Mouse (Mus musculus): Measurements from ENCODE around the gene Gba. TPM values are rescaled to one million over a fixed set of nuclear protein-coding genes. Genes with fewer than 3 reads are reported as not detected.

Gba gene
- polyA plus RNA-seq, 1 experiment = 40.6 TPM

DNA sequence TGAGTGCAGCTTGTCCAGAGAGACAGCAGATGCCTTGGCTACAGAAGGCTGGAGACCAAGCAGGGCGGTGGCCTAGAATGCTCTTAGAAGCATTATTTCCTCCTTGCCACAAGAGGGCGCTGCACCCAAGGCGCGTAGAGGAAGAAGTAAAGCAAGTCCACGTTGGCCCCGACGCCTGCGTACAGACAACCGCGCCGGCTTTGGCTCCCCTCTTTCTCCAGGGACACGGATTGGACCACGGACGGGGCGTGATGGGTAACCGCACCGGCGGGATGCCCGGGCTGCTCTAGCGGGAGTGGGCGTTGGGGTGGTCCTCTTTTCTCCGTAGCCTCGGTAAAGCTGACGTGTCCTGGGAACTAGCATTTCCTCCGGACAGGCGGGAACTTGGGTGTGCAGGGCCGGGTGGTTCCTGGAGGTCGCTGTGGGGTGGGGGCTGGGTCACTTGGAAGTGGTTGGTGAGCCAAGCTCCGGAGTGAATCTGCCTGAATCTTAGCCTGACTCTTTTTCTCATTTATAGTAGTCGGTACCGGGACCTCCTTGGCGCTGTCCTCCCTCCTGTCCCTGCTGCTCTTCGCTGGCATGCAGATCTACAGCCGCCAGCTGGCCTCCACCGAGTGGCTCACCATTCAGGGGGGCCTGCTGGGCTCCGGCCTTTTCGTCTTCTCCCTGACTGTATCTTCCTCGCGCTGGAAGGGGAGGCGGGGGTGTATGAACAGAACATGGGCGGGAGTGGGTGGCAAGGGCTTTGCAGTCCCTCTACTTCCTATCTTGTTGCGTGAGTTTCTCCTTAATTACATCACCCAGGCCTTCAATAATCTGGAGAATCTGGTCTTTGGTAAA is 43.8 kb downstream of the Gba start, which contains the start of gene Trim46:
TSS of gene Trim46 (minus strand) at position 49 of the 840 bp plus-strand sequence.
- Histone ChIP-seq H3K4me3 (ENCODE audit: insufficient read depth, poor library complexity, severe bottlenecking) (peak within 1 kb of the TSS; percentile 61), H3K27me3 (ENCODE audit: control insufficient read depth, insufficient read depth, insufficient read length) (no peaks in the 10 kb centered on the region), H3K79me2 (ENCODE audit: control insufficient read depth, insufficient read depth) (peaks cover 27% of the 10 kb centered on the region), H3ac (ENCODE audit: control insufficient read depth, insufficient read length, low read depth) (peak within 1 kb of the TSS; percentile 83), H3K36me3 (ENCODE audit: control insufficient read depth, insufficient read depth) (peaks cover 9% of the 10 kb centered on the region), H3K79me3 (ENCODE audit: low read depth) (peaks cover 8% of the 10 kb centered on the region)
- TF ChIP-seq FOSL1 (IDR thresholded peaks at IDR 0.05; ENCODE audit: insufficient read depth, low read length, poor library complexity, severe bottlenecking) (no peak), CTCF (IDR thresholded peaks at IDR 0.05; ENCODE audit: control insufficient read depth, insufficient read depth, insufficient read length) (peak; percentile 86)

DNA sequence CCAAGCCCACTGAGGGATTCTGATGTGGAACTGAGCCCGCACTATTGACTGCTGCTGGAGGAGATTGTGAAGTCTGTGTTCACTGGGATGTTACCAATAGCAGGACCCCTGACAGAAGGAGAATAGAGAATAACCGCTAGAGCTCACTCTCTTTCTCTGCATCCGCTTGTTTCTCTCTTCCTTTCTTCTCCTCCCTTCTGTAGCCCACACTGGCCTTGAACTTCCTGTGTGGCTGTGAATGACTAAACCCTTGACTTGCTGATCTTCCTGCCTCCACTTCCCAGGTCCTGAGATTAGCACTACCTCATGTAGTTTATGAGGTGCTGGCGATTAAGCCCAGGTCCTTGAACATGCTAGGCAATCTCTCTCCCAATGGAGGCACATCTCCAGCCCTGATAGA is 44.7 kb downstream of the Gba start:
- TF ChIP-seq USF1 (IDR thresholded peaks at IDR 0.05; ENCODE audit: low read depth) = no peak
- no peak for TF ChIP-seq CEBPB (IDR thresholded peaks at IDR 0.05; ENCODE audit: low read depth)
- TF ChIP-seq MYOG (IDR thresholded peaks at IDR 0.05; ENCODE audit: control insufficient read depth, extremely low read depth, insufficient read length) = no peak
- no peak for TF ChIP-seq MAX (IDR thresholded peaks at IDR 0.05)
- TF ChIP-seq FOSL1 (IDR thresholded peaks at IDR 0.05; ENCODE audit: insufficient read depth, low read length, poor library complexity, severe bottlenecking) = no peak
- TF ChIP-seq CTCF (IDR thresholded peaks at IDR 0.05; ENCODE audit: control insufficient read depth, insufficient read depth, insufficient read length) = no peak
- TF ChIP-seq MYOD1 (IDR thresholded peaks at IDR 0.05; ENCODE audit: control insufficient read depth, insufficient read length, low read depth) = no peak
- no peaks in the 10 kb centered on the region for H3K27me3 ChIP-seq (ENCODE audit: control insufficient read depth, insufficient read depth, insufficient read length)
- H3K79me2 ChIP-seq (ENCODE audit: control insufficient read depth, insufficient read depth) = peaks cover 27% of the 10 kb centered on the region
- H3K36me3 ChIP-seq (ENCODE audit: control insufficient read depth, insufficient read depth) = peaks cover 4% of the 10 kb centered on the region
- H3K4me3 ChIP-seq (ENCODE audit: insufficient read depth, poor library complexity, severe bottlenecking) = peak overlapping the region; percentile 61
- H3K79me3 ChIP-seq (ENCODE audit: low read depth) = peaks cover 8% of the 10 kb centered on the region
- peak overlapping the region; percentile 43 for H3ac ChIP-seq (ENCODE audit: control insufficient read depth, insufficient read length, low read depth)

DNA sequence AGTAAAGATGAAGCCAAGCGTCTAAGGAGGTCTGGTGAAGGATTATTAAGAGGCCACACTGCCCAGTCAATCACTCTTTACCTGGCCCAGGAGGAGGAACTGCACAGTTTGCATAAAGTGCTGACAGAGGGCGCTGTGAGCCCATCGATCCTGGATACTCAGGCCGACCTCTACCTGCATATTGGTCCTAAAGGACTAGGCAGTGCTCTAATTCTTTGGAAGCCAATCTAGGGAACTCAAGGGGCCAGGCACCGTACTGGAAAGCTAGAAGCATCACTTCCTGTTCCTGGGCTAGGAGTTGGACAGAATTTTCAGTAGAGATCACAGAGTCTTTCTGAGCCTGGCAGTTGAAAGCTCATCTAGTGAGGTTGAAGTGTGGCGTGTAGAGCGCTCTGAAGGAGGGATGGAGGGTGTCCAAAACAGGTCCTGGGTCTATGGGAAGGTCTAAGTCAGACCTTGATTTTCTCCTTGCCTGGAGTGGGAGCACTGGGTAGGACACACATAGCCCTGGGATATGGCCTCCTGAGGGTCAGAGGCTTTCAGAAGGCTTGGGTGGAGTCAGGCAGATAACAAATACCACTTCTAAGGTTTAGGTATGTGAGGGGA is 47.8 kb downstream of the Gba start:
- no peak for TF ChIP-seq MYOG (IDR thresholded peaks at IDR 0.05; ENCODE audit: control insufficient read depth, extremely low read depth, insufficient read length)
- no peak for TF ChIP-seq CTCF (IDR thresholded peaks at IDR 0.05; ENCODE audit: control insufficient read depth, insufficient read depth, insufficient read length)
- TF ChIP-seq USF1 (IDR thresholded peaks at IDR 0.05; ENCODE audit: low read depth) = no peak
- no peak for TF ChIP-seq FOSL1 (IDR thresholded peaks at IDR 0.05; ENCODE audit: insufficient read depth, low read length, poor library complexity, severe bottlenecking)
- TF ChIP-seq MAX (IDR thresholded peaks at IDR 0.05) = no peak
- no peak for TF ChIP-seq MYOD1 (IDR thresholded peaks at IDR 0.05; ENCODE audit: control insufficient read depth, insufficient read length, low read depth)
- no peak for TF ChIP-seq CEBPB (IDR thresholded peaks at IDR 0.05; ENCODE audit: low read depth)
- Histone ChIP-seq H3ac (ENCODE audit: control insufficient read depth, insufficient read length, low read depth) (no peak overlapping the region), H3K4me3 (ENCODE audit: insufficient read depth, poor library complexity, severe bottlenecking) (no peak overlapping the region), H3K79me2 (ENCODE audit: control insufficient read depth, insufficient read depth) (peaks cover 27% of the 10 kb centered on the region), H3K36me3 (ENCODE audit: control insufficient read depth, insufficient read depth) (peaks cover 4% of the 10 kb centered on the region), H3K79me3 (ENCODE audit: low read depth) (peaks cover 8% of the 10 kb centered on the region), H3K27me3 (ENCODE audit: control insufficient read depth, insufficient read depth, insufficient read length) (no peaks in the 10 kb centered on the region)

DNA sequence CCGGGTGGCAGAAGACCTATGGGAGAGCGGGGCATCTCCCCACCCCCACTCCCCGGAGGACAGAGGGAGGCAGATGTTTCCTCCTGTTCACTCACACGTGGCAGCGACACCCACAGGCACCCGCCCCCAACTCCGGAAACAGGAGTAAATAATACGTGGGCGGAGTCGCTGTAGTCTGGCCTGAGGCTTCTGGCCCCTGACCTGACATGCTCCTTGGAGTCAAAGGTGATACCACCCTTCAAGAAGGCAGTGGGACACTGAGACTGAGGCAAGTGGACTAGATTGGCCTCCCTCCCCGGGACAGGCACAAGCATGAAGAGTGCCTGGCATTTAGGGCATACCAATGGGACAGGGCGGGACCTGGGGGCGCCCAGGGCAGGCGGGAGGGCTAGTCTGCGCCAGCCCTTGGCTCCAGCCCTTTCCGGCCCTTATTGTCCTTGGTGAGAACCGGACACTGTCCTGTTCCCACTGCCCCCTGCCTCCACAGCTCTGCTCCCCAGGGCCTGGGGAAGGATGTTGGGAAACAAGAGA is 48.7 kb downstream of the Gba start:
- Histone ChIP-seq H3ac (ENCODE audit: control insufficient read depth, insufficient read length, low read depth) (no peak overlapping the region), H3K79me2 (ENCODE audit: control insufficient read depth, insufficient read depth) (peaks cover 25% of the 10 kb centered on the region), H3K79me3 (ENCODE audit: low read depth) (peaks cover 8% of the 10 kb centered on the region), H3K27me3 (ENCODE audit: control insufficient read depth, insufficient read depth, insufficient read length) (no peaks in the 10 kb centered on the region), H3K4me3 (ENCODE audit: insufficient read depth, poor library complexity, severe bottlenecking) (peak overlapping the region; percentile 2), H3K36me3 (ENCODE audit: control insufficient read depth, insufficient read depth) (peaks cover 4% of the 10 kb centered on the region)
- TF ChIP-seq USF1 (IDR thresholded peaks at IDR 0.05; ENCODE audit: low read depth) (no peak), MYOG (IDR thresholded peaks at IDR 0.05; ENCODE audit: control insufficient read depth, extremely low read depth, insufficient read length) (no peak), CTCF (IDR thresholded peaks at IDR 0.05; ENCODE audit: control insufficient read depth, insufficient read depth, insufficient read length) (no peak), MAX (IDR thresholded peaks at IDR 0.05) (no peak), CEBPB (IDR thresholded peaks at IDR 0.05; ENCODE audit: low read depth) (no peak)

DNA sequence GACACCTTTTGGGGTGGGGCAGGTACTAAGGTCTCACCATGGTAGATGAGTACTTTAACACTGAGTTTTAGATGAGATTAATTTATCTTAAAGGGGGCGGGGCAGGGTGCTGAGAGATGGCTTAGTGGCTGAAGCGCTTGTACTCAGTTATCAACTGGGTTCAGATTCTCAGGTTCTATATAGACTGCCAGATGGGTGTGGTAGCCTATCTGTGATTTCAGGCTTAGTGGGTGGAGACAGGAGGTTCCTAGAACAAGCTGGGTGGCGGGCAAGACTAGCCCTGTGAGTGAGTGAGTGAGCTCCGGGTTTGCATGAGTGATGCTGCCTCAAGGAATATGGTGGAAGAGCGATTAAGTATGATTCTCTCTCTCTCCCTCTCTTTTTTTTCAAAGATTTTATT is 52.3 kb downstream of the Gba start:
- no peak overlapping the region for H3K4me3 ChIP-seq (ENCODE audit: insufficient read depth, poor library complexity, severe bottlenecking)
- no peaks in the 10 kb centered on the region for H3K27me3 ChIP-seq (ENCODE audit: control insufficient read depth, insufficient read depth, insufficient read length)
- TF ChIP-seq CEBPB (IDR thresholded peaks at IDR 0.05; ENCODE audit: low read depth) = no peak
- no peak for TF ChIP-seq MYOG (IDR thresholded peaks at IDR 0.05; ENCODE audit: control insufficient read depth, extremely low read depth, insufficient read length)
- no peak for TF ChIP-seq CTCF (IDR thresholded peaks at IDR 0.05; ENCODE audit: control insufficient read depth, insufficient read depth, insufficient read length)
- TF ChIP-seq USF1 (IDR thresholded peaks at IDR 0.05; ENCODE audit: low read depth) = no peak
- no peak for TF ChIP-seq MYOD1 (IDR thresholded peaks at IDR 0.05; ENCODE audit: control insufficient read depth, insufficient read length, low read depth)
- TF ChIP-seq MAX (IDR thresholded peaks at IDR 0.05) = no peak
- no peak for TF ChIP-seq FOSL1 (IDR thresholded peaks at IDR 0.05; ENCODE audit: insufficient read depth, low read length, poor library complexity, severe bottlenecking)
- no peak overlapping the region for H3ac ChIP-seq (ENCODE audit: control insufficient read depth, insufficient read length, low read depth)
- H3K79me3 ChIP-seq (ENCODE audit: low read depth) = no peaks in the 10 kb centered on the region
- H3K36me3 ChIP-seq (ENCODE audit: control insufficient read depth, insufficient read depth) = no peaks in the 10 kb centered on the region
- H3K79me2 ChIP-seq (ENCODE audit: control insufficient read depth, insufficient read depth) = no peaks in the 10 kb centered on the region
